Mouse (Mus musculus) limb, embryonic 14.5 days (tissue): ENCODE measurements at regions not wholly inside any gene's neighbourhood (a gene's known extent, or its start where the extent isn't known, plus 50 kb on each side); places are given as distances from the start of the nearest gene placed in this dataset.

Source experiments
- ATAC-seq: fragments of 200-750 bp; cut with Nextera tagmentation; 2 replicates; pipeline ENCODE4 v1.8.0; 2017; ENCODE audit warnings: low read depth, moderate number of reproducible peaks, moderate TSS enrichment; ENCODE audit not compliant: low FRiP score
- DNase-seq: peaks from one replicate; pipeline ENCODE4 v3.0.0-alpha.2; 2015; ENCODE audit warnings: low spot score
- H3K27ac ChIP-seq: fragments of 300-500 bp; sonication (generic); replicated peaks from 2 replicates; pipeline ENCODE4 v1.5.1; 2014; ENCODE audit warnings: low read depth, mild to moderate bottlenecking, low read length, moderate library complexity, mixed read lengths
- H3K27me3 ChIP-seq: fragments of 300-500 bp; sonication (generic); 2 replicates; pipeline ENCODE4 v1.6.1; 2014; ENCODE audit warnings: low read length, mixed read lengths; ENCODE audit not compliant: control insufficient read depth, insufficient read depth
- H3K36me3 ChIP-seq: fragments of 300-500 bp; sonication (generic); 2 replicates; pipeline ENCODE4 v1.6.1; 2014; ENCODE audit warnings: mild to moderate bottlenecking, low read length, moderate library complexity, mixed read lengths; ENCODE audit not compliant: control insufficient read depth, insufficient read depth
- H3K4me1 ChIP-seq: fragments of 300-500 bp; sonication (generic); 2 replicates; pipeline ENCODE4 v1.6.1; 2014; ENCODE audit warnings: antibody characterized with exemption, low read length, mixed read lengths; ENCODE audit not compliant: control insufficient read depth, insufficient read depth
- H3K4me2 ChIP-seq: fragments of 300-500 bp; sonication (generic); replicated peaks from 2 replicates; pipeline ENCODE4 v1.6.1; 2014; ENCODE audit warnings: low read depth, mild to moderate bottlenecking, low read length, moderate library complexity; ENCODE audit not compliant: severe bottlenecking
- H3K4me3 ChIP-seq: fragments of 300-500 bp; sonication (generic); replicated peaks from 2 replicates; pipeline ENCODE4 v1.5.1; 2014; ENCODE audit warnings: low read length
- H3K9ac ChIP-seq: fragments of 300-500 bp; sonication (generic); 2 replicates; pipeline ENCODE4 v1.6.1; 2014; ENCODE audit warnings: mild to moderate bottlenecking, low read depth, low read length, moderate library complexity; ENCODE audit not compliant: severe bottlenecking
- H3K9me3 ChIP-seq: fragments of 300-500 bp; sonication (generic); 2 replicates; pipeline ENCODE4 v1.6.1; 2016; ENCODE audit warnings: low read length; ENCODE audit not compliant: control insufficient read depth
- POLR2A ChIP-seq: fragments of 200-500 bp; IDR thresholded peaks from 2 replicates; pipeline ENCODE4 v1.8.0; 2012; ENCODE audit warnings: inconsistent platforms, mild to moderate bottlenecking, moderate library complexity, borderline replicate concordance; ENCODE audit not compliant: insufficient read depth, insufficient read length; ENCODE audit errors: extremely low read depth
- WGBS: fragments of 180-500 bp; shearing (Covaris S2); extraction: QIAGEN DNeasy Blood & Tissue Kit; methylation state at CpG from one replicate; pipeline ENCODE4 v1.1.7; 2014; 5-methylcytosine and 5-hydroxymethylcytosine counted together

GRCm38 (mm10) chr7:71064446-71065391, 286.6 kb downstream of the Gm10295 start:
- Histone ChIP-seq H3K4me1 (no peaks in the 10 kb centered on the region), H3K4me2 (no peak overlapping the region), H3K9ac (no peak overlapping the region), H3K9me3 (no peaks in the 10 kb centered on the region), H3K36me3 (no peaks in the 10 kb centered on the region), H3K27me3 (no peaks in the 10 kb centered on the region), H3K27ac (no peak overlapping the region), H3K4me3 (no peak overlapping the region)
- WGBS: 27% methylated on average over 14 of the region's 14 CpGs
- DNase-seq (no peak), ATAC-seq (no peak)
- no peak for TF ChIP-seq POLR2A

- Histone ChIP-seq H3K27me3 (no peaks in the 10 kb centered on the region), H3K36me3 (no peaks in the 10 kb centered on the region), H3K9ac (no peak overlapping the region), H3K4me3 (no peak overlapping the region), H3K9me3 (no peaks in the 10 kb centered on the region), H3K4me2 (no peak overlapping the region), H3K4me1 (peaks cover 17% of the 10 kb centered on the region), H3K27ac (no peak overlapping the region)
- TF ChIP-seq POLR2A: no peak
- 58% methylated on average over 2 of the region's 2 CpGs for WGBS
- no peak for ATAC-seq
- DNase-seq: no peak
These were observed 300.5 kb downstream of the Gm10295 start for GRCm38 (mm10) chr7:71050825-71051224.

GRCm38 (mm10) chr7:71047201-71047600, 304.1 kb downstream of the Gm10295 start:
- no peak overlapping the region for H3K4me3 ChIP-seq
- WGBS: 39% methylated on average over 3 of the region's 3 CpGs
- H3K36me3 ChIP-seq: no peaks in the 10 kb centered on the region
- peaks cover 16% of the 10 kb centered on the region for H3K4me1 ChIP-seq
- no peak overlapping the region for H3K4me2 ChIP-seq
- peak; percentile 52 for DNase-seq
- no peaks in the 10 kb centered on the region for H3K27me3 ChIP-seq
- H3K9ac ChIP-seq: no peak overlapping the region
- H3K9me3 ChIP-seq: no peaks in the 10 kb centered on the region
- no peak for TF ChIP-seq POLR2A
- no peak overlapping the region for H3K27ac ChIP-seq
- no peak for ATAC-seq

GRCm38 (mm10) chr7:71046596-71046995, 304.7 kb downstream of the Gm10295 start:
- DNase-seq: no peak
- Histone ChIP-seq H3K4me2 (no peak overlapping the region), H3K36me3 (no peaks in the 10 kb centered on the region), H3K27me3 (no peaks in the 10 kb centered on the region), H3K27ac (no peak overlapping the region), H3K4me1 (peaks cover 16% of the 10 kb centered on the region), H3K9ac (no peak overlapping the region), H3K9me3 (no peaks in the 10 kb centered on the region), H3K4me3 (no peak overlapping the region)
- ATAC-seq: no peak
- 75% methylated on average over 1 of the region's 1 CpGs for WGBS
- no peak for TF ChIP-seq POLR2A

- WGBS: 26% methylated on average over 5 of the region's 5 CpGs
- H3K27ac ChIP-seq: no peak overlapping the region
- no peak overlapping the region for H3K9ac ChIP-seq
- no peaks in the 10 kb centered on the region for H3K9me3 ChIP-seq
- H3K4me1 ChIP-seq: peaks cover 10% of the 10 kb centered on the region
- no peaks in the 10 kb centered on the region for H3K36me3 ChIP-seq
- no peak overlapping the region for H3K4me3 ChIP-seq
- ATAC-seq (no peak), DNase-seq (no peak)
- no peak for TF ChIP-seq POLR2A
- no peaks in the 10 kb centered on the region for H3K27me3 ChIP-seq
- H3K4me2 ChIP-seq: no peak overlapping the region
These were observed 307.5 kb downstream of the Gm10295 start for GRCm38 (mm10) chr7:71043789-71044188.
